Mouse (Mus musculus) midbrain, embryonic 15.5 days (tissue): Measurements from ENCODE around the gene Olfr1288. TPM values are rescaled to one million over a fixed set of nuclear protein-coding genes. Genes with fewer than 3 reads are reported as not detected.

ENCODE experiments used
- ATAC-seq: fragments of 200-750 bp; cut with Nextera tagmentation; replicated peaks from 2 replicates; pipeline ENCODE4 v1.8.0; 2017; ENCODE audit warnings: moderate TSS enrichment
- H3K27ac ChIP-seq: fragments of 300-500 bp; sonication (generic); 2 replicates; pipeline ENCODE4 v1.5.1; 2015; ENCODE audit warnings: mild to moderate bottlenecking, inconsistent platforms
- H3K27me3 ChIP-seq: fragments of 300-500 bp; sonication (generic); replicated peaks from 2 replicates; pipeline ENCODE4 v1.6.1; 2015; ENCODE audit warnings: inconsistent platforms
- H3K36me3 ChIP-seq: fragments of 300-500 bp; sonication (generic); replicated peaks from 2 replicates; pipeline ENCODE4 v1.6.1; 2015; ENCODE audit warnings: inconsistent platforms
- H3K4me1 ChIP-seq: fragments of 300-500 bp; sonication (generic); 2 replicates; pipeline ENCODE4 v1.6.1; 2015; ENCODE audit warnings: inconsistent platforms
- H3K4me2 ChIP-seq: fragments of 300-500 bp; sonication (generic); 2 replicates; pipeline ENCODE4 v1.6.1; 2015; ENCODE audit warnings: inconsistent platforms, mild to moderate bottlenecking, moderate library complexity
- H3K4me3 ChIP-seq: fragments of 300-500 bp; sonication (generic); 2 replicates; pipeline ENCODE4 v1.5.1; 2015; ENCODE audit warnings: mild to moderate bottlenecking, inconsistent platforms
- H3K9ac ChIP-seq: fragments of 300-500 bp; sonication (generic); 2 replicates; pipeline ENCODE4 v1.6.1; 2015; ENCODE audit warnings: mild to moderate bottlenecking, inconsistent platforms
- H3K9me3 ChIP-seq: fragments of 300-500 bp; sonication (generic); 2 replicates; pipeline ENCODE4 v1.6.1; 2016; ENCODE audit warnings: inconsistent platforms
- WGBS: fragments of 180-500 bp; shearing (Covaris S2); methylation state at CpG from one replicate; pipeline ENCODE4 v1.1.7; 2015; ENCODE audit warnings: mixed read lengths; 5-methylcytosine and 5-hydroxymethylcytosine counted together
- polyA plus RNA-seq: library from polyadenylated mRNA; unstranded; fragments of >200 nt; fragmentation: Nextera tagmentation; extraction: Ambion mirVana; gene quantifications from 2 replicates; pipeline ENCODE4 v1.2.1, GENCODE M21; 2015

The Olfr1288 gene
- not detected in 2 replicates for polyA plus RNA-seq

DNA sequence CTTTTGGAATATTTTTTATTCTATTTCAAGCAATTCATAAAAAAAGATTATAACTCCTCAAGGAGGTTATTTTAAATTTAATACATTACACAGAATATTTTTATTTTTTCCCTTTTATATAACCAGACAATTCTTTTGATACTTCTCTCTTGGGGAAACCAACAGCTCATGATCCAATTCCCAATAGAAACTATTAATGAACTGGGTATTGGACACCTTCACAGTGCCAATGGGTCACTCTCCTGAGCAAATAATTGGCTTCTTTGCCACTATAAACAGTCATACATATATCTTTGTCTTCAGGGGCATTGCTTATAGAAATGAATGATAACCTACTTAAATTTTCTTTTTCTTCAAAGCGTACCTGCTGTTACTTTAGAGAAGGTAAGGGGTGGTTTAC lies at the start of gene Olfr1288:
Gene Olfr1288 (plus strand): TSS at position 301 of the 400 bp plus-strand sequence.
- Histone ChIP-seq H3K9ac (no peak within 1 kb of the TSS), H3K27ac (no peak within 1 kb of the TSS), H3K36me3 (no peaks in the 10 kb centered on the region), H3K4me2 (no peak within 1 kb of the TSS), H3K9me3 (no peaks in the 10 kb centered on the region), H3K4me3 (no peak within 1 kb of the TSS), H3K4me1 (no peaks in the 10 kb centered on the region), H3K27me3 (no peaks in the 10 kb centered on the region)
- no peak for ATAC-seq
- 96% methylated on average over 1 of the region's 1 CpGs for WGBS

DNA sequence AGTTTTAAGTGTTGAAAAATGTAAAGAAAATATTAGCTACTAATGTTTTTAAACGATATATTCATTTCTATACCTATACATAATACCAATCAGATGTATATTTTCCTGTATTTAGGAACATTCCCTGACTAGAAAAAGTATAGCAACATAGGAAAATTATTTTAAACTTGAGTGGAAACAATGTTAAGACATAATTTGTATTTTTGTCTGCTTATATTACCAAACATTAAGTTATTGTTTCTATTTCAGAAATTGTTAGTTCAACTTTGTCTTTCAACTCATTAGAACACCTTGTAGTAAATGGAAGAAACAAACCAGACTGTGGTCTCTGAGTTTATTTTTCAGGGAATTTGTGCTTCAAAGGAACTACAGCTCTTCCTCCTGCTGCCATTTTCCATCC lies 25.1 kb upstream of the Olfr1288 start, which contains the start of gene Olfr1287:
Gene Olfr1287 (plus strand): TSS at position 301 of the 400 bp plus-strand sequence.
- 78% methylated on average over 1 of the region's 1 CpGs for WGBS
- no peaks in the 10 kb centered on the region for H3K36me3 ChIP-seq
- no peak within 1 kb of the TSS for H3K4me2 ChIP-seq
- no peak within 1 kb of the TSS for H3K4me3 ChIP-seq
- H3K4me1 ChIP-seq: no peaks in the 10 kb centered on the region
- H3K27ac ChIP-seq: no peak within 1 kb of the TSS
- no peak for ATAC-seq
- H3K9ac ChIP-seq: no peak within 1 kb of the TSS
- no peaks in the 10 kb centered on the region for H3K9me3 ChIP-seq
- no peaks in the 10 kb centered on the region for H3K27me3 ChIP-seq

DNA sequence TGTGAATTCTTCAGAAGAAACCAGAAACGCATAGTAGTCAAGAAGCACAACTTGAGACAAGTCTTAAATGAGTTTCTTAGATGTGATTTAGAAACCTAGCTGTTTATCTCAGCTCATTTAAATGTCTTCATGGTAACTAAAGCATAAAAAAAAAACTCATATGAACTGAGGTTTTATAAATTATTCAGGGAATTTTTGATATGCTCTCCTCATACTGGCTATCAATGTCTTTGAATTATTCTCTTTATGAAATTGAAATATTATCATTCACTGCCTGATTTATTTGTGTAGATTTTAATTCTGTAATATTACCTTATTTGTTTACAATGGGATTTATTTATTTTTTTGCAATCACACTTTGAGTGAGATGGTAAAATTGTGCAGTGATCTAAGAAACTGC lies 6.6 kb downstream of the Olfr1288 start, which contains the start of gene Olfr1289:
Gene Olfr1289 (plus strand): TSS at position 301 of the 400 bp plus-strand sequence.
- H3K9me3 ChIP-seq: no peaks in the 10 kb centered on the region

DNA sequence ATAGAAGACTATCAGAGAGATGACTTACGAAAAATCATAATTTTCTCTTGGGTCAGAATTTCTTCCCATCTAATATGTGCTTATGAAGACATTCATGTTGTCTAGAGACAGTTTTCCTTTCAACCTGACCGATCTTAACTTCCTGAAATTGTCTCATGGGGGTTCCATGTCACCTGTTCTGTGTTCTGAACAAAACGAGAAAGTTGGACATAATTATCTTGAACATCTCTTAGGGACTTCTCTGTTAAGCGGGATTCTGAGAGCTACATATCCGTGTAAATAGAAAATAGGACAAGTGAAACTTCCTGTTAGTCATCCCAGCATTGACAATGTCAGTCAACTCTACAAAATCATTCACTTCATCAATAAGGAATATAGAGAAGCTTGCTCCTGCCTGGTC lies 19.8 kb downstream of the Olfr1288 start, which contains the start of gene Olfr1290:
Gene Olfr1290 (minus strand): TSS at position 101 of the 400 bp plus-strand sequence.
- 76% methylated on average over 5 of the region's 5 CpGs for WGBS
- Histone ChIP-seq H3K9ac (no peak within 1 kb of the TSS), H3K27me3 (no peaks in the 10 kb centered on the region), H3K4me1 (no peaks in the 10 kb centered on the region), H3K27ac (no peak within 1 kb of the TSS), H3K9me3 (no peaks in the 10 kb centered on the region), H3K4me3 (no peak within 1 kb of the TSS), H3K4me2 (no peak within 1 kb of the TSS), H3K36me3 (no peaks in the 10 kb centered on the region)
- no peak for ATAC-seq

More for the DNA sequence above, 6.6 kb downstream of the Olfr1288 start, which contains the start of gene Olfr1289:
- no peaks in the 10 kb centered on the region for H3K4me1 ChIP-seq
- H3K27ac ChIP-seq: no peak within 1 kb of the TSS
- H3K36me3 ChIP-seq: no peaks in the 10 kb centered on the region
- 69% methylated on average over 1 of the region's 1 CpGs for WGBS
- H3K27me3 ChIP-seq: no peaks in the 10 kb centered on the region
- no peak within 1 kb of the TSS for H3K4me2 ChIP-seq
- H3K9ac ChIP-seq: no peak within 1 kb of the TSS
- no peak for ATAC-seq
- no peak within 1 kb of the TSS for H3K4me3 ChIP-seq

DNA sequence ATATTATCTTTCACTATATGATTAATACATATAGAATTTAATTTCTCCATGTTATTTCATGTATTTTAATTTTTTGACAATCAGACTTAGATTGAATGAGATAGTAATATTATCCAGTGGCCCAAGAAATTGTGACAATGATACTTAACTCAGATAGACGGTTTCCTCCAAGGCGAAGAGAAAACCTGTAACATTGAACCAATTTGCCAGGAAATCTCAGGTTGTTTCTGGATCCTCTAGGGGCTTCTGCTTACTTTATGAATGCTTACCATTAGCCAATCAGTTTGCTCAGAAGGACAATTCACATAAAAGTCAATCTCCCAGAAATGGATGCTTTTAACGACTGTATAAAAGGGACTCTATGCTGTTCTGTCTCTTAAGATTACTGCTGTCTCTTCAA lies 23.0 kb downstream of the Olfr1288 start, which contains the start of gene Olfr1291-ps1:
Gene Olfr1291-ps1 (plus strand): TSS at position 301 of the 400 bp plus-strand sequence.
- H3K4me2 ChIP-seq: no peak within 1 kb of the TSS
- H3K27ac ChIP-seq: no peak within 1 kb of the TSS
- 89% methylated on average over 3 of the region's 3 CpGs for WGBS
- no peak within 1 kb of the TSS for H3K9ac ChIP-seq
- no peak for ATAC-seq
- no peaks in the 10 kb centered on the region for H3K27me3 ChIP-seq
- no peak within 1 kb of the TSS for H3K4me3 ChIP-seq
- H3K9me3 ChIP-seq: no peaks in the 10 kb centered on the region
- H3K36me3 ChIP-seq: no peaks in the 10 kb centered on the region
- H3K4me1 ChIP-seq: no peaks in the 10 kb centered on the region

DNA sequence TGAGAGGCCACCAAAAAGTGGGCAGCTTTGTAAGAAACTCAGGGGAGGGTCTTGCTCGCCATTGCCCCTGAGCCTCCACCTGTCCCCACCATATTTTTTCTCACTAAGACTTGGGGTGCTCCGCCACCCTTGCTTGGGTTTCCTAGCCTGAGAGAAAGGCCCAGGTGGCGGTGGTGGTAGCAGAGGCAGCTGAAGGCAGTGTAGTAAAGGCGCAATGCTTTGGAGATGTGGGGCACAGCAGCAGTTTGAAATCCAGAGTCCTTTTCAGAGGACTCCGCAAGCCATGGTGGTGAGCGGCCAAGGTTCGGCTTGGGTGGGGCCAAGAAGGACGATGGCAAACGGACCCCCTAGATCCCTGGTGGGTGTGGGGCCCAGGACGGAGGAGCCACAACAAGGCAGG lies 43.5 kb downstream of the Olfr1288 start:
- 91% methylated on average over 10 of the region's 10 CpGs for WGBS
- Histone ChIP-seq H3K9ac (no peak overlapping the region), H3K27me3 (no peaks in the 10 kb centered on the region), H3K4me3 (no peak overlapping the region), H3K9me3 (no peaks in the 10 kb centered on the region), H3K36me3 (no peaks in the 10 kb centered on the region), H3K4me2 (no peak overlapping the region), H3K4me1 (no peaks in the 10 kb centered on the region), H3K27ac (no peak overlapping the region)
- ATAC-seq: no peak

DNA sequence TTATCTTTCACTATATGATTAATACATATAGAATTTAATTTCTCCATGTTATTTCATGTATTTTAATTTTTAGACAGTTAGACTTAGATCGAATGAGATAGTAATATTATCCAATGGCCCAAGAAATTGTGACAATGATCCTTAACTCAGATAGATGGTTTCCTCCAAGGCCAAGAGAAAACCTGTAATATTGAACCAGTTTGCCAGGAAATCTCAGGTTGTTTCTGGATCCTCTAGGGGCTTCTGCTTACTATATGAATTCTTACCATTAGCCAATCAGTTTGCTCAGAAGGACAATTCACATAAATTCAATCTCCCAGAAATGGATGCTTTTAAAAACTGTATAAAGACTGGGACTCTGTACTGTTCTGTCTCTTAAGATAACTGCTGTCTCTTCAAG lies 51.0 kb downstream of the Olfr1288 start, which contains the start of gene Olfr1293-ps:
Gene Olfr1293-ps (plus strand): TSS at position 301 of the 400 bp plus-strand sequence.
- no peak within 1 kb of the TSS for H3K4me3 ChIP-seq
- H3K9ac ChIP-seq: no peak within 1 kb of the TSS
- WGBS: 86% methylated on average over 1 of the region's 1 CpGs
- H3K4me1 ChIP-seq: no peaks in the 10 kb centered on the region
- H3K36me3 ChIP-seq: no peaks in the 10 kb centered on the region
- ATAC-seq: no peak
- no peak within 1 kb of the TSS for H3K27ac ChIP-seq
- H3K4me2 ChIP-seq: no peak within 1 kb of the TSS
- no peaks in the 10 kb centered on the region for H3K27me3 ChIP-seq
- no peaks in the 10 kb centered on the region for H3K9me3 ChIP-seq

Other genes with a start within 250 kb of the Olfr1288 start
- not detected in 2 replicates for gene 4930430A15Rik, start 244.5 kb upstream of the Olfr1288 start, polyA plus RNA-seq
- gene Olfr1275, start 238.8 kb upstream of the Olfr1288 start, polyA plus RNA-seq: not detected in 2 replicates
- not detected in 2 replicates for gene Olfr1276, start 219.6 kb upstream of the Olfr1288 start, polyA plus RNA-seq
- not detected in 2 replicates for gene Olfr1277, start 200.0 kb upstream of the Olfr1288 start, polyA plus RNA-seq
- gene Olfr1278, start 184.0 kb upstream of the Olfr1288 start, polyA plus RNA-seq: not detected in 2 replicates
- not detected in 2 replicates for gene Olfr1279, start 173.5 kb upstream of the Olfr1288 start, polyA plus RNA-seq
- not detected in 2 replicates for gene Olfr1280, start 160.1 kb upstream of the Olfr1288 start, polyA plus RNA-seq
- gene Olfr1281, start 147.6 kb upstream of the Olfr1288 start, polyA plus RNA-seq: not detected in 2 replicates
- gene Olfr1282, start 138.0 kb upstream of the Olfr1288 start, polyA plus RNA-seq: not detected in 2 replicates
- not detected in 2 replicates for gene Olfr1283, start 107.3 kb upstream of the Olfr1288 start, polyA plus RNA-seq
- gene Olfr1284, start 98.6 kb upstream of the Olfr1288 start, polyA plus RNA-seq: not detected in 2 replicates
- not detected in 2 replicates for gene Olfr1286, start 51.0 kb upstream of the Olfr1288 start, polyA plus RNA-seq
- gene Olfr1287, start 25.0 kb upstream of the Olfr1288 start, polyA plus RNA-seq: not detected in 2 replicates
- not detected in 2 replicates for gene Olfr1289, start 6.7 kb downstream of the Olfr1288 start, polyA plus RNA-seq
- not detected in 2 replicates for gene Olfr1290, start 19.7 kb downstream of the Olfr1288 start, polyA plus RNA-seq
- not detected in 2 replicates for gene Olfr1291-ps1, start 23.1 kb downstream of the Olfr1288 start, polyA plus RNA-seq
- not detected in 2 replicates for gene Olfr1293-ps, start 51.1 kb downstream of the Olfr1288 start, polyA plus RNA-seq
- gene Olfr1294, start 66.2 kb downstream of the Olfr1288 start, polyA plus RNA-seq: not detected in 2 replicates
- not detected in 2 replicates for gene Olfr1295, start 95.6 kb downstream of the Olfr1288 start, polyA plus RNA-seq
- gene Olfr1297, start 152.4 kb downstream of the Olfr1288 start, polyA plus RNA-seq: not detected in 2 replicates
- gene Olfr1298, start 175.1 kb downstream of the Olfr1288 start, polyA plus RNA-seq: not detected in 2 replicates
- gene Olfr1299, start 187.3 kb downstream of the Olfr1288 start, polyA plus RNA-seq: not detected in 2 replicates